Mouse (Mus musculus) ES-E14 (cell line): ENCODE results near the gene Pitpnm3.

Experiments
- CHD2 ChIP-seq: IDR thresholded peaks from 2 replicates; pipeline ENCODE4 v1.6.1; 2014; ENCODE audit warnings: mild to moderate bottlenecking, low read depth, low read length, inconsistent platforms
- ZC3H11A ChIP-seq: IDR thresholded peaks from 2 replicates; pipeline ENCODE4 v1.6.1; 2012; ENCODE audit warnings: low read depth, mild to moderate bottlenecking, inconsistent platforms, low read length, borderline replicate concordance

DNA sequence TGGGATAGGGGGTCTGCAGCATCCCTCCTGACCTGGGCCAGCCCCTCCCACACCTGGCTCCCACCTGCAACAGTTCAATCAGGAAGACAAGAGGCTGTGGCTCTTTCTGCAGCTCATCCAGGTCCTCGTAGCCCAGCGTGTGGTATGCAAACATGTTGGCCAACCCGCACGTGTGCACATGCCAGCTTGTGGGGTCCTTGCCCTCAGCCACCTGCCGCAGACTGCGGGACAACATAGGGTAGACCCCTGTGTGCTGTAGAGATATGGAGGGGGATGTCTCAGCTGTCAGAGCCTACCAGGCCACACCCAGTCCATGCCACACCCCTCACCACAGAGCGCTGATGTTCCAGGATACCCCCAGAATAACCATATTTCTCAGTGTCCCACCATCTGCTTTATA lies 104.2 kb downstream of the Pitpnm3 start:
- no peak for TF ChIP-seq ZC3H11A
- TF ChIP-seq CHD2, result no peak
